Mouse (Mus musculus) inflammation-experienced regulatory T-cells (primary cell): ENCODE measurements around the gene Asf1b. TPM values are rescaled to one million over a fixed set of nuclear protein-coding genes. Genes with fewer than 3 reads are reported as not detected.

ENCODE experiments used
- polyA plus RNA-seq, 2 experiments: library from polyadenylated mRNA; unstranded; fragments of 100-300 nt; shearing (Covaris generic); gene quantifications; one replicate each; pipeline ENCODE4 v1.2.1; 2017

The Asf1b gene
- polyA plus RNA-seq, result 10 to 100 TPM; 15.0 to 20.4 TPM

GRCm38 (mm10) chr8:83955106-83955957 is at the start of gene Asf1b, which contains the start of gene Gm10644:
Gene Asf1b (plus strand): TSS chr8:83955507.
Gene Gm10644 (minus strand): TSS chr8:83955205.

GRCm38 (mm10) chr8:83972150-83973120 is 17.1 kb downstream of the Asf1b start, which contains the start of gene Prkaca:
Gene Prkaca (plus strand): TSS chr8:83972993.

GRCm38 (mm10) chr8:83997511-83998141 is 42.3 kb downstream of the Asf1b start, which contains the start of gene Samd1:
Gene Samd1 (plus strand): TSS chr8:83997672.

GRCm38 (mm10) chr8:84001281-84002000 is 46.1 kb downstream of the Asf1b start, which contains the start of gene 1700067K01Rik:
Gene 1700067K01Rik (plus strand): TSS chr8:84001502.

DNA sequence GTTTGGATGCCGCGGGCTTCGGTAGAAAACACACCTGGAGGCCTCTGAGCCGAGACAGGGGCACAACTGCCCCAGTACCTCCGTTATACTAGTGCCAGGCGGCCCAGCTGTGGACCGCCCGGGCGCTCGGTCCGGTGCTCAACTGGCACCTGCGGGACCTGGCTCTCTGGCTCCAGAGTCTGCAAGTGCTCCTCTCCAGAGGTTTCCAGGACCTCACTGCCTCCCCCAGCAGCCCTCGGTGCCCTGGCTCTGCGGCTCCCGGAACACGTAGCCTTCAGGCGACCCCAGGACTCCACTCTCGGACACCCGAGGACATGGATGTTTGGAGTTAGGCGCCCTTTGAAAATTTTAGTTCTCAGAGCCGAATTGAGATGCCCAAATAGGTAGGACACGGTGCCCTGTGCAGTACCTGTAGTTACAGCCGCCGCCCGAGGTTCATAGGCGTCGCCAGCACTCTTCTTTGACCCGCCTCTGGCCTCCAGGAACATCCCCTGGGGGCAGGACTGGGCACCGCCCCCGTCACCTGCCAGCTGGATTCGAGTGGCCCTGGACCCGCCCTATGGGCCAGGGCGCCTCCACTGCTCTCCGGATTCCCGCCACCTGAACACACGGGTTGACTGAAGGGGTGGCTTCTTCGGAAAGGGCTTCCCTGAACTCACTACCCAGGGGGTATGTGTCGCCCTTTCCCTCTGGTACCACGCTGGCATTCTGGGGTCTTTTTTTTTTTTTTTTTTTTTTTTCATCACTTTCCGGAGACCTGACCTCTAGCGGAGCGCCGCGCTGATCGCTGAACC is 56.6 kb downstream of the Asf1b start, which contains the start of gene 2210011C24Rik:
TSS of gene 2210011C24Rik (minus strand) at position 467 of the 794 bp plus-strand sequence.

Other genes starting within 250 kb of the Asf1b start
- gene Ddx39, start 240.3 kb upstream of the Asf1b start, polyA plus RNA-seq, result 100 to 1,000 TPM; 166 to 196 TPM
- 100 to 1,000 TPM; 424 to 617 TPM for gene Adgre5, start 214.2 kb upstream of the Asf1b start, polyA plus RNA-seq
- 1 to 10 TPM; 6.8 to 8.2 TPM for gene Adgrl1, start 55.4 kb upstream of the Asf1b start, polyA plus RNA-seq
- under 1 TPM; 0.31 to 0.41 TPM for gene Gm10644, start 302 bp upstream of the Asf1b start, polyA plus RNA-seq
- 10 to 100 TPM; 54.4 to 56.5 TPM for gene Prkaca, start 17.5 kb downstream of the Asf1b start, polyA plus RNA-seq
- 10 to 100 TPM; 10.8 to 13.7 TPM for gene Samd1, start 42.2 kb downstream of the Asf1b start, polyA plus RNA-seq
- gene 1700067K01Rik, start 46.0 kb downstream of the Asf1b start, polyA plus RNA-seq, result 1 to 10 TPM in 1 of 2 experiments, under 1 TPM in 1; 0.27 to 1.9 TPM
- gene 2210011C24Rik, start 56.7 kb downstream of the Asf1b start, polyA plus RNA-seq, result 1 to 10 TPM; 2.9 to 7.6 TPM
- 10 to 100 TPM; 11.3 to 13.7 TPM for gene Palm3, start 66.0 kb downstream of the Asf1b start, polyA plus RNA-seq
- gene Il27ra, start 87.1 kb downstream of the Asf1b start, polyA plus RNA-seq, result 100 to 1,000 TPM; 365 to 373 TPM
- 100 to 1,000 TPM in 1 of 2 experiments, 10 to 100 TPM in 1; 65.5 to 209 TPM for gene Rln3, start 89.5 kb downstream of the Asf1b start, polyA plus RNA-seq
- 1 to 10 TPM; 2.0 to 3.5 TPM for gene Gm10643, start 109.6 kb downstream of the Asf1b start, polyA plus RNA-seq
- gene Rfx1, start 111.3 kb downstream of the Asf1b start, polyA plus RNA-seq, result 10 to 100 TPM; 23.1 to 37.3 TPM
- gene Dcaf15, start 149.3 kb downstream of the Asf1b start, polyA plus RNA-seq, result 10 to 100 TPM; 28.6 to 31.3 TPM
- gene Podnl1, start 170.5 kb downstream of the Asf1b start, polyA plus RNA-seq, result 10 to 100 TPM; 21.0 to 24.1 TPM
- 10 to 100 TPM; 42.3 to 51.2 TPM for gene Cc2d1a, start 192.4 kb downstream of the Asf1b start, polyA plus RNA-seq
- gene 4930432K21Rik, start 192.5 kb downstream of the Asf1b start, polyA plus RNA-seq, result 1 to 10 TPM; 1.5 to 1.8 TPM
- gene Nanos3, start 229.7 kb downstream of the Asf1b start, polyA plus RNA-seq, result 1 to 10 TPM in 1 of 2 experiments, under 1 TPM in 1; 0.90 to 3.7 TPM